In the genomic region with DNA sequence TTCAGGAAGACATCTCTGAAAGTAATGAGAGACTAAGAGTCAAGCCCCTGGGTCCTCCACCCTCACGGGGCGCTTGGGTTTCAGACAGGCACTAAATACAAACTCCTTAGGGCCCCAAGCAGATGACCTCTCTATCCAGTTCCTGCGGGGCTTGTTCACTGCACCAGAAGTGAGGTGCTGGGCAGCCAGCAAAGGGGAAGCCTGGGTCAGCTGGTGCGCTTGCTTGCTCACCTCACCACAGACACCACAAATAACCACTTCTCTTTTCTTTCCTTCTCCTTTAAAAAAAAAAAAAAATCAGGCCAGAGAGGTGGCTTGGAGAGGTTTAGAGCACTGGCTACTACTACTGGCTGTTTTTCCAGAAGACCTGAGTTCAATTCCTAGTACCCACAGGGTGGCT, we compare ENCODE assay signal across 17 mouse cellular contexts. TPM values are rescaled to one million over a fixed set of nuclear protein-coding genes. Genes with fewer than 3 reads are reported as not detected.
DNase-seq lines count a peak whose midpoint lies in the region; ATAC-seq and TF ChIP-seq lines count a peak whose summit lies in the region.
"Had no signal": no experiment of that assay in that cellular context is flagged by ENCODE, and none has a peak within 500 bp of the region (broad histone marks: within the 10 kb centered on the region; RNA-seq: fewer than 3 reads in every experiment).

No protein-coding gene starts in this region.

- H3K9ac ChIP-seq in CH12.LX (ENCODE audit: insufficient read depth, low read depth): no peak overlapping the region
- H3K9ac ChIP-seq in liver, postnatal 0 days (replicated peaks): no peak overlapping the region
- H3K9ac ChIP-seq: embryonic facial prominence, embryonic 13.5 days; forebrain, embryonic 13.5 days; heart, embryonic 13.5 days; hindbrain, embryonic 14.5 days; liver, embryonic 14.5 days; midbrain, embryonic 13.5 days had no signal

- peak in 1 of 2 experiments; percentile 34; a peak in 2 of 4 replicates for TF ChIP-seq CTCF in CH12.LX (conservative IDR thresholded peaks at IDR 0.05 in 1 of 2, IDR thresholded peaks at IDR 0.05 in 1 of 2; ENCODE audit: low read depth in 2 of 2, low read length in 2 of 2)
- TF ChIP-seq CTCF in bone marrow, adult 2 months (IDR thresholded peaks at IDR 0.05; ENCODE audit: control insufficient read depth, insufficient read depth, low read length): no peak
- TF ChIP-seq CTCF in liver, postnatal 0 days (IDR thresholded peaks at IDR 0.05; ENCODE audit: low read depth): no peak

- in situ Hi-C loops in CH12.LX (cut with MboI; ENCODE audit: low pct_ligation_motif_present, low pct_unique_long_range_greater_than_20kb, low sequenced_read_pairs): no loop called here

- WGBS in bone marrow, adult 2 months: 17% methylated on average over 4 of the region's 4 CpGs
- 60% methylated on average over 4 of the region's 4 CpGs for WGBS in liver, postnatal 0 days (ENCODE audit: insufficient replicate concordance)
- WGBS in embryonic facial prominence, embryonic 10.5 days: 84% methylated on average over 4 of the region's 4 CpGs

- H3K36me3 ChIP-seq in CH12.LX (replicated peaks in 1 of 2; ENCODE audit: control insufficient read depth in 1 of 2, insufficient read depth in 1 of 2, low read length in 1 of 2): peaks cover 4 to 31% of the 10 kb centered on the region in 2 experiments
- no peaks in the 10 kb centered on the region for H3K36me3 ChIP-seq in liver, postnatal 0 days (replicated peaks; ENCODE audit: insufficient read depth, low read length)
- no peaks in the 10 kb centered on the region for H3K36me3 ChIP-seq in embryonic facial prominence, embryonic 10.5 days (replicated peaks)
- H3K36me3 ChIP-seq: embryonic facial prominence, embryonic 13.5 days; heart, embryonic 13.5 days; midbrain, embryonic 13.5 days had no signal

- ATAC-seq in liver, postnatal 0 days: no peak
- peak; percentile 76 for ATAC-seq in neutrophil, adult 5-6 weeks (ENCODE audit: extremely low read depth, insufficient number of reproducible peaks, low FRiP score, poor library complexity, severe bottlenecking)
- ATAC-seq: forebrain, embryonic 13.5 days; midbrain, embryonic 13.5 days had no signal

- peaks cover 71 to 97% of the 10 kb centered on the region in 2 experiments for H3K4me1 ChIP-seq in CH12.LX (ENCODE audit: control insufficient read depth in 1 of 2, insufficient read depth in 2 of 2)
- peaks cover 33% of the 10 kb centered on the region for H3K4me1 ChIP-seq in bone marrow, adult 2 months (ENCODE audit: control insufficient read depth, insufficient read depth, low read length)
- H3K4me1 ChIP-seq in liver, postnatal 0 days (ENCODE audit: insufficient read depth): peaks cover 48% of the 10 kb centered on the region
- peaks cover 54% of the 10 kb centered on the region for H3K4me1 ChIP-seq in embryonic facial prominence, embryonic 10.5 days

- intact Hi-C loops in left cerebral cortex, postnatal 4 days (cut with DNase I): no loop called here

- H3K4me2 ChIP-seq in CH12.LX (ENCODE audit: insufficient read depth, low read depth, poor library complexity, severe bottlenecking): peak overlapping the region; percentile 62; the same call in 1 of the 2 replicates
- H3K4me2 ChIP-seq in liver, postnatal 0 days (ENCODE audit: low read depth, low read length): peak overlapping the region; percentile 38
- H3K4me2 ChIP-seq: embryonic facial prominence, embryonic 13.5 days; forebrain, embryonic 13.5 days; heart, embryonic 13.5 days; hindbrain, embryonic 14.5 days; midbrain, embryonic 13.5 days had no signal

- peak; percentile 81 for DNase-seq in CH12.LX (ENCODE audit: extremely low read depth)
- peak; percentile 55 for DNase-seq in liver, postnatal 0 days
- no peak for DNase-seq in left cerebral cortex, postnatal 4 days
- DNase-seq in embryonic facial prominence, embryonic 10.5 days (ENCODE audit: low spot score): no peak
- no peak for DNase-seq in gastrocnemius, postnatal 25 days
- DNase-seq: cerebellum, postnatal 25 days; gastrocnemius, postnatal 14 days; kidney, adult 11 months had no signal

- peaks cover 14% of the 10 kb centered on the region; the same call in 1 of the 2 replicates for H3K79me2 ChIP-seq in CH12.LX (replicated peaks; ENCODE audit: control insufficient read depth, extremely low read depth, insufficient read depth, poor library complexity, severe bottlenecking)

- no peak; the same call in 1 of the 2 replicates for TF ChIP-seq POLR2A in CH12.LX (IDR thresholded peaks at IDR 0.05; ENCODE audit: low read depth, low read length)
- no peak for TF ChIP-seq POLR2A in bone marrow, adult 2 months (IDR thresholded peaks at IDR 0.05; ENCODE audit: borderline replicate concordance, control insufficient read depth, low read depth, low read length)

- peak; percentile 86 for TF ChIP-seq EP300 in CH12.LX (IDR thresholded peaks at IDR 0.05; ENCODE audit: low read length)
- TF ChIP-seq EP300 in liver, postnatal 0 days (IDR thresholded peaks at IDR 0.05; ENCODE audit: low read depth): peak; percentile 32; the same call in 1 of the 2 replicates

- H3K27ac ChIP-seq in CH12.LX (ENCODE audit: insufficient read depth, low read depth): peak overlapping the region; percentile 72; the same call in 1 of the 2 replicates
- peak overlapping the region; percentile 67; the same call in 1 of the 2 replicates for H3K27ac ChIP-seq in bone marrow, adult 2 months (ENCODE audit: control insufficient read depth, insufficient read depth, low read depth, low read length, poor library complexity)
- peak overlapping the region; percentile 39 for H3K27ac ChIP-seq in liver, postnatal 0 days (ENCODE audit: low read depth)
- no peak overlapping the region for H3K27ac ChIP-seq in embryonic facial prominence, embryonic 10.5 days (replicated peaks)
- H3K27ac ChIP-seq: embryonic facial prominence, embryonic 13.5 days; forebrain, embryonic 13.5 days; heart, embryonic 13.5 days; hindbrain, embryonic 14.5 days; liver, embryonic 14.5 days; midbrain, embryonic 13.5 days; stomach, postnatal 0 days had no signal

- no peak for TF ChIP-seq RAD21 in CH12.LX (IDR thresholded peaks at IDR 0.05; ENCODE audit: low read depth, low read length)

- no peaks in the 10 kb centered on the region for H3K27me3 ChIP-seq in CH12.LX (replicated peaks)
- no peaks in the 10 kb centered on the region for H3K27me3 ChIP-seq in liver, postnatal 0 days (ENCODE audit: insufficient read depth, low read length)
- H3K27me3 ChIP-seq in embryonic facial prominence, embryonic 10.5 days (replicated peaks; ENCODE audit: low read depth, poor library complexity, severe bottlenecking): no peaks in the 10 kb centered on the region
- H3K27me3 ChIP-seq: embryonic facial prominence, embryonic 13.5 days; forebrain, embryonic 13.5 days; heart, embryonic 13.5 days; midbrain, embryonic 13.5 days had no signal

- no peaks in the 10 kb centered on the region for H3K9me3 ChIP-seq in CH12.LX (replicated peaks; ENCODE audit: low read length)
- no peaks in the 10 kb centered on the region for H3K9me3 ChIP-seq in liver, postnatal 0 days (ENCODE audit: low read length)
- no peaks in the 10 kb centered on the region for H3K9me3 ChIP-seq in embryonic facial prominence, embryonic 10.5 days
- H3K9me3 ChIP-seq: embryonic facial prominence, embryonic 13.5 days; forebrain, embryonic 13.5 days; heart, embryonic 13.5 days; midbrain, embryonic 13.5 days had no signal

- dilution Hi-C loops in CH12.LX (cut with MboI; ENCODE audit: extremely low pct_ligation_motif_present, extremely low pct_unique_long_range_greater_than_20kb, low sequenced_read_pairs): no loop called here

- H3K4me3 ChIP-seq in CH12.LX (replicated peaks in 1 of 3; ENCODE audit: low read depth in 2 of 3, low read length in 2 of 3, poor library complexity in 1 of 3): peak overlapping the region in 2 of 3 experiments; percentile 43 to 57
- H3K4me3 ChIP-seq in bone marrow, adult 2 months (replicated peaks; ENCODE audit: control insufficient read depth, low read depth, low read length): peak overlapping the region; percentile 84
- H3K4me3 ChIP-seq in liver, postnatal 0 days (ENCODE audit: low read depth, low read length): no peak overlapping the region
- no peak overlapping the region for H3K4me3 ChIP-seq in embryonic facial prominence, embryonic 10.5 days
- H3K4me3 ChIP-seq: embryonic facial prominence, embryonic 13.5 days; forebrain, embryonic 13.5 days; heart, embryonic 13.5 days; midbrain, embryonic 13.5 days had no signal

TF ChIP-seq in CH12.LX, 34 proteins besides CTCF, POLR2A, EP300 and RAD21 (continues in another document):
- TF ChIP-seq TCF12 (IDR thresholded peaks at IDR 0.05; ENCODE audit: low read depth, low read length) (peak; percentile 61), ZMIZ1 (IDR thresholded peaks at IDR 0.05; ENCODE audit: low read depth, low read length) (no peak), NRF1 (IDR thresholded peaks at IDR 0.05; ENCODE audit: low read depth, low read length) (no peak), SMC3 (IDR thresholded peaks at IDR 0.05; ENCODE audit: low read depth, low read length) (no peak), MEF2A (IDR thresholded peaks at IDR 0.05; ENCODE audit: borderline replicate concordance, low read depth, low read length) (peak; percentile 87), ZNF384 (IDR thresholded peaks at IDR 0.05; ENCODE audit: low read depth, low read length) (peak; percentile 98), JUN (IDR thresholded peaks at IDR 0.05; ENCODE audit: insufficient read depth, low read depth, low read length) (no peak), TBP (conservative IDR thresholded peaks at IDR 0.05; ENCODE audit: low read depth, low read length) (0 out of 2 replicates have a peak, but pooled peaks have one; percentile 12), NELFE (IDR thresholded peaks at IDR 0.05; ENCODE audit: low read depth, low read length) (no peak), RCOR1 (conservative IDR thresholded peaks at IDR 0.05; ENCODE audit: low read depth, low read length) (0 out of 2 replicates have a peak, but pooled peaks have one; percentile 47), CHD2 (IDR thresholded peaks at IDR 0.05; ENCODE audit: low read length) (no peak), GABPA (IDR thresholded peaks at IDR 0.05; ENCODE audit: insufficient replicate concordance, low read depth, low read length) (no peak), MAFK (IDR thresholded peaks at IDR 0.05; ENCODE audit: insufficient replicate concordance, low read length) (no peak), ZKSCAN1 (IDR thresholded peaks at IDR 0.05; ENCODE audit: borderline replicate concordance, low read depth, low read length) (no peak)

RNA-seq across cellular contexts. Expression of a gene that starts 59.0 kb away (rescaled TPM):
- total RNA-seq in CH12.LX (2012; rRNA removed) (16.7 and 17.8 TPM in 2 replicates), CH12.LX (2014; rRNA removed) (9.8 and 12.8 TPM in 2 replicates)
- polyA plus RNA-seq in CH12.LX (2012; ENCODE audit: insufficient read length, low read depth): 57.6 and 67.1 TPM in 2 replicates
- polyA plus RNA-seq in bone marrow, adult 2 months (2011; ENCODE audit: insufficient read depth, insufficient read length, low replicate concordance, missing spikeins): 9.3 and 23.0 TPM in 2 replicates
- 2.9 and 3.9 TPM in 2 replicates for polyA plus RNA-seq in liver, postnatal 0 days (2015; fragmentation: Nextera tagmentation; extraction: Ambion mirVana)
- total RNA-seq in neutrophil, adult 5-6 weeks (2017): 125 and 131 TPM in 2 replicates
- 10 to 100 TPM; 53.9 to 62.5 TPM for total RNA-seq in left cerebral cortex, postnatal 4 days (2021)
- polyA plus RNA-seq in embryonic facial prominence, embryonic 10.5 days (2016; fragmentation: Nextera tagmentation; extraction: Ambion mirVana): 6.8 and 7.8 TPM in 2 replicates
- 100 to 1,000 TPM; 132 to 144 TPM for total RNA-seq in gastrocnemius, postnatal 25 days (2021)

Comparison
In these comparisons a context has a peak if more than half of its experiments do, and no peak if none do; other contexts are left out.
1. DNase-seq: peak in CH12.LX (single experiment) and liver, postnatal 0 days (single experiment); none in left cerebral cortex, postnatal 4 days (single experiment), embryonic facial prominence, embryonic 10.5 days (single experiment) and gastrocnemius, postnatal 25 days (single experiment).
2. H3K4me3 ChIP-seq: peak in CH12.LX (2 of 3) and bone marrow, adult 2 months (single experiment); none in liver, postnatal 0 days (single experiment) and embryonic facial prominence, embryonic 10.5 days (single experiment).